Mouse (Mus musculus): ENCODE results near the gene Zan. TPM values are rescaled to one million over a fixed set of nuclear protein-coding genes. Genes with fewer than 3 reads are reported as not detected.

The Zan gene
- polyA plus RNA-seq, 1 experiment: 0.01 TPM

DNA sequence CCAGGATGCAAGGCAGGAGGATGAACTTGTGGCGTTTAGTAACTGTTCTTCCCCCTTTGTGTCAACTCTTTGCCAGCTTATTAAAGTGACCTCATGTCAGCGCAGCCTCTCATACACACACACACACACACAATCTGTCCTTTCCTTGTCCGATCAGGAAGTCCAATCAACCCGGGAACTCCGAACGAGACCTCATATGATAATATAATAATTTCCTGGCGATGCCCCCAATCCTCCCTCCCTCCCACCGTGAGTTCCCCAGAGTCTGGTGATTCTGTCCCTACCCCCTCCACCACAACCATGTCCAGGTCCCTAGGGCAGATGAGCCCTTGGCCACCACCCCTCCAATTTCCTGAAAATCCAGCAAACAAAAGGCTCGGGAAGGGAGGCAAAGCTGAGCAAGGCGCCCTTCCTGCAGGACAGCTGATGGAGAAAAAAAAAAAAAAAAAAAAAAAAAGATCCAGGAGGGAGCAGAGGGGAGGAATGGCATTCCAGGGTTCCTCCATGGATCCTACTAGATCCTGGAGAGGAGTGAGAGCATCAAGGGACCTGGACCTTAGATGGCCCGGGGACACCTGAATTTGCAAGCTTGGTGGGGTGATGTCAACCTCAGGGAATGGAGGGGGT lies 138.1 kb downstream of the Zan start:
- Histone ChIP-seq H3K79me2 (ENCODE audit: control insufficient read depth, insufficient read depth) (no peaks in the 10 kb centered on the region), H3ac (ENCODE audit: control insufficient read depth, insufficient read length, low read depth) (peak overlapping the region; percentile 68), H3K36me3 (ENCODE audit: control insufficient read depth, insufficient read depth) (no peaks in the 10 kb centered on the region), H3K79me3 (ENCODE audit: low read depth) (no peaks in the 10 kb centered on the region), H3K4me3 (ENCODE audit: insufficient read depth, poor library complexity, severe bottlenecking) (no peak overlapping the region), H3K27me3 (ENCODE audit: control insufficient read depth, insufficient read depth, insufficient read length) (no peaks in the 10 kb centered on the region)
- TF ChIP-seq USF1 (IDR thresholded peaks at IDR 0.05; ENCODE audit: low read depth) (no peak), FOSL1 (IDR thresholded peaks at IDR 0.05; ENCODE audit: insufficient read depth, low read length, poor library complexity, severe bottlenecking) (no peak), MYOD1 (IDR thresholded peaks at IDR 0.05; ENCODE audit: control insufficient read depth, insufficient read length, low read depth) (no peak)

DNA sequence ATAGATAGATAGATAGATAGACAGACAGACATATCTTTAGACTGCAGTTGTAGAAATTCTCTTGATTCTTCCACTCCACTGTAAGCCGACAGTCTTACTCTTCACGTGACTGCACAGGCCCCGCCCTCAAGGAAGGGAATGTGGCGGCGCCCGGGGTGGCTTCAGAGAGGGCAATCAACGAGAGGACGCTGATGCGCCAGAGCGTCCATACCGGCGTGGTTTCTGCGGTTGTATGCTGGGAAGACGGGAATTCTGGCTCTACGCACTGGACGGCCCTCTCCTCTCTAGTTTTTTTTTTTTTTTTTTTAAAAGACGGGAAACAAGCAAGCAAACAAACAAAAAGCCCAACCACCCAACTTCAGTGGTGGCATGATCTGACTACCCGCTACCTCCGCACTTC lies 138.6 kb downstream of the Zan start:
- H3ac ChIP-seq (ENCODE audit: control insufficient read depth, insufficient read length, low read depth): peak overlapping the region; percentile 68
- no peaks in the 10 kb centered on the region for H3K79me2 ChIP-seq (ENCODE audit: control insufficient read depth, insufficient read depth)
- TF ChIP-seq MAX (IDR thresholded peaks at IDR 0.05) (no peak), USF1 (IDR thresholded peaks at IDR 0.05; ENCODE audit: low read depth) (peak; percentile 99), MYOD1 (IDR thresholded peaks at IDR 0.05; ENCODE audit: control insufficient read depth, insufficient read length, low read depth) (no peak), CEBPB (IDR thresholded peaks at IDR 0.05; ENCODE audit: low read depth) (no peak)
- no peaks in the 10 kb centered on the region for H3K27me3 ChIP-seq (ENCODE audit: control insufficient read depth, insufficient read depth, insufficient read length)
- H3K79me3 ChIP-seq (ENCODE audit: low read depth): no peaks in the 10 kb centered on the region
- no peaks in the 10 kb centered on the region for H3K36me3 ChIP-seq (ENCODE audit: control insufficient read depth, insufficient read depth)
- no peak overlapping the region for H3K4me3 ChIP-seq (ENCODE audit: insufficient read depth, poor library complexity, severe bottlenecking)

DNA sequence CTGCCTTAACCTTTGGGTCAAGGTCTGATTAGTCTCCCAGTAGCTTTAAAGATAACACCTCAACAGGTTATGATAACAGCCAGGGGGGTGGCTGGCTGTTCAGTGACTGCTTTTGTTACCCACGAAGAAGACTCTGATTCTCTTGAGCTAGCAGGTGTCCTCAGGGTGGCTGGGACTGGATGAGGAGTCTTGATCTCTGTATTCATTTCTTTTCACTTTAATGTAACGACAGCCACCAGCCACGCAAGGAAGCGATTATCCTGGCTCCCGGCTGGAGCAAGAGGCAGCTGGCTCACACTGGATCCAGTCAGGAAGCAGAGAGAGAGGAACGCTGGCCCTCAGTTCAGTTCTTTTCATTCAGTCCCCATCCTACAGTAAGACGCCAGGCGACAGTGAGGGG lies 139.7 kb downstream of the Zan start:
- Histone ChIP-seq H3K4me3 (ENCODE audit: insufficient read depth, poor library complexity, severe bottlenecking) (no peak overlapping the region), H3K27me3 (ENCODE audit: control insufficient read depth, insufficient read depth, insufficient read length) (no peaks in the 10 kb centered on the region), H3K79me3 (ENCODE audit: low read depth) (no peaks in the 10 kb centered on the region), H3ac (ENCODE audit: control insufficient read depth, insufficient read length, low read depth) (no peak overlapping the region), H3K36me3 (ENCODE audit: control insufficient read depth, insufficient read depth) (no peaks in the 10 kb centered on the region), H3K79me2 (ENCODE audit: control insufficient read depth, insufficient read depth) (no peaks in the 10 kb centered on the region)
- no peak for TF ChIP-seq USF1 (IDR thresholded peaks at IDR 0.05; ENCODE audit: low read depth)
- no peak for TF ChIP-seq CTCF (IDR thresholded peaks at IDR 0.05; ENCODE audit: control insufficient read depth, insufficient read depth, insufficient read length)
- TF ChIP-seq CEBPB (IDR thresholded peaks at IDR 0.05; ENCODE audit: low read depth): no peak
- TF ChIP-seq FOSL1 (IDR thresholded peaks at IDR 0.05; ENCODE audit: insufficient read depth, low read length, poor library complexity, severe bottlenecking): no peak
- no peak for TF ChIP-seq MAX (IDR thresholded peaks at IDR 0.05)
- TF ChIP-seq MYOG (IDR thresholded peaks at IDR 0.05; ENCODE audit: control insufficient read depth, extremely low read depth, insufficient read length): no peak
- TF ChIP-seq MYOD1 (IDR thresholded peaks at IDR 0.05; ENCODE audit: control insufficient read depth, insufficient read length, low read depth): no peak

DNA sequence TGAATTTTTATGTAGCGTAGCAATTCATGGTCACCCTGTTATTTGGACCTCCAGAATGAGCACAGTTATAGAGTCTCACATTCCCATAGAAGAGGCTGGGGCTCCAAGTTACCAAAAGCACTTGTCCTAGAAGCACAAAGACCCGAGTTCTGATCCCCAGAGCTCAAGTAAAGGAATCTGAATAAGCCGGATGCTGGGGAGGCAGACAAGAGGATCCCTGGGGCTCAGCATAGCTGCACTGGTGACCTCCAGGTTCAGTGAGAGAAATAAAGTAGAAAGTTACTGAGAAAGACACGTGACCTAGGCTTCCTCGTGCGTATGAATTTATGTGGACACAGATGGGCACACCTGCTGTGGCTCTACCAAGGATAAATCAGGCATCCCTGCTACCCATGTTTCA lies 141.8 kb downstream of the Zan start:
- H3K79me2 ChIP-seq (ENCODE audit: control insufficient read depth, insufficient read depth): no peaks in the 10 kb centered on the region
- H3ac ChIP-seq (ENCODE audit: control insufficient read depth, insufficient read length, low read depth): no peak overlapping the region
- no peaks in the 10 kb centered on the region for H3K79me3 ChIP-seq (ENCODE audit: low read depth)
- no peak overlapping the region for H3K4me3 ChIP-seq (ENCODE audit: insufficient read depth, poor library complexity, severe bottlenecking)
- no peaks in the 10 kb centered on the region for H3K27me3 ChIP-seq (ENCODE audit: control insufficient read depth, insufficient read depth, insufficient read length)
- no peak for TF ChIP-seq USF1 (IDR thresholded peaks at IDR 0.05; ENCODE audit: low read depth)
- TF ChIP-seq MYOD1 (IDR thresholded peaks at IDR 0.05; ENCODE audit: control insufficient read depth, insufficient read length, low read depth): no peak
- TF ChIP-seq FOSL1 (IDR thresholded peaks at IDR 0.05; ENCODE audit: insufficient read depth, low read length, poor library complexity, severe bottlenecking): no peak
- TF ChIP-seq MYOG (IDR thresholded peaks at IDR 0.05; ENCODE audit: control insufficient read depth, extremely low read depth, insufficient read length): no peak
- TF ChIP-seq MAX (IDR thresholded peaks at IDR 0.05): no peak
- no peak for TF ChIP-seq CEBPB (IDR thresholded peaks at IDR 0.05; ENCODE audit: low read depth)
- TF ChIP-seq CTCF (IDR thresholded peaks at IDR 0.05; ENCODE audit: control insufficient read depth, insufficient read depth, insufficient read length): no peak
- no peaks in the 10 kb centered on the region for H3K36me3 ChIP-seq (ENCODE audit: control insufficient read depth, insufficient read depth)

DNA sequence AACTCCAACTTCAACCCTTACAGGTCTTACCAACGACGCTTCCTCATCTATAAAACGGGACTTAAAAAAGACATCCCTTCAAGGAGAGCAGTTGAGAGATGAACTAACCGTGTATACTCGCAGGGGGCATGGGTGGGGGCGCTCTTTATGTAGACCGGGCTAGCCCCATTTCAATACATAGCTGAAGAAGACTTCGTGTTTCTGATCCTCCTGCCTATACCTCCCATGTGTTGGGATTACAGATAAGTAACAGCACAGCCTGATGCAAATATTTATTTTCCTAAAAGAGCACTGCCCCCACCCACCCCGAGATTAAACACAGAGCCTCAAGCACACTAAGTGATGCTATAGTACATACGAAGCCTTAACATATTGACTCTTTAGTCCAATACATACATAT lies 142.5 kb downstream of the Zan start:
- no peaks in the 10 kb centered on the region for H3K79me2 ChIP-seq (ENCODE audit: control insufficient read depth, insufficient read depth)
- H3K79me3 ChIP-seq (ENCODE audit: low read depth): no peaks in the 10 kb centered on the region
- no peak overlapping the region for H3ac ChIP-seq (ENCODE audit: control insufficient read depth, insufficient read length, low read depth)
- H3K4me3 ChIP-seq (ENCODE audit: insufficient read depth, poor library complexity, severe bottlenecking): no peak overlapping the region
- no peaks in the 10 kb centered on the region for H3K36me3 ChIP-seq (ENCODE audit: control insufficient read depth, insufficient read depth)
- TF ChIP-seq FOSL1 (IDR thresholded peaks at IDR 0.05; ENCODE audit: insufficient read depth, low read length, poor library complexity, severe bottlenecking) (no peak), USF1 (IDR thresholded peaks at IDR 0.05; ENCODE audit: low read depth) (no peak), MAX (IDR thresholded peaks at IDR 0.05) (no peak), CTCF (IDR thresholded peaks at IDR 0.05; ENCODE audit: control insufficient read depth, insufficient read depth, insufficient read length) (no peak), MYOD1 (IDR thresholded peaks at IDR 0.05; ENCODE audit: control insufficient read depth, insufficient read length, low read depth) (no peak), CEBPB (IDR thresholded peaks at IDR 0.05; ENCODE audit: low read depth) (no peak), MYOG (IDR thresholded peaks at IDR 0.05; ENCODE audit: control insufficient read depth, extremely low read depth, insufficient read length) (no peak)
- H3K27me3 ChIP-seq (ENCODE audit: control insufficient read depth, insufficient read depth, insufficient read length): no peaks in the 10 kb centered on the region

DNA sequence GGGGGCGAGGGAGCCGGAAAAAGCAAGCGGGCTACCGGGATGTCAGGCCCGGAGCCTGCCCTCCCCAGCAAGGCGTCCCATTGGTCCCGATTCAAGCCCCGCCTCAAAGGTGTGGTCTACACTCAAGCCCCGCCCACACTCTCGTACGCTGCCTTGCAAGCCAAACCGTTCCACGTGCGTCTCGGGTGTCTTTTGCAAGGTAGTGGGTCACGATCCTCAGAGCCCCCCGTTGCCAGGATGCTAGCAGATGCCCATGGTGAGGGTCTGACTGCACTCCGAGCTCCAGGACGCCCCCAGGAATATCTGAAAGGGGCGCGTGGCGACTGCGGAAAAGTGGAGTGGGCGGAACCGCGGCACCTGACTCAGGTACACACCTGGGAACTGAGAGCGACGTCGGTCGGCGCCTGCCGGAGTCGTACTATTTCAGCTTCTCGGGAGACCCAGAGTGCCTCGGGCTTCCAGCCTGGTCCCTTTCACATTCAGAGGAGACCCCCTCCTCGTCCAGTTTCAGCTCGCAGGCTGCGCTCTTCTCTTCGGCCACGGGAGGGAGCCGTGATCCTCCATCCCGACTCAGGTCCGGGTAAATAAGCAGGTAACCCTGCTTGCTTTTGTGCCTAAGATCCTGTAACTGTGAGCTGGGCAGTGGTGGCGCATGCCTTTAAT lies 143.2 kb downstream of the Zan start, which contains the start of gene Slc12a9:
TSS of gene Slc12a9 (minus strand) at position 86 of the 663 bp plus-strand sequence.
- peak; percentile 75 for TF ChIP-seq CTCF (IDR thresholded peaks at IDR 0.05; ENCODE audit: control insufficient read depth, insufficient read depth, insufficient read length)
- no peak for TF ChIP-seq FOSL1 (IDR thresholded peaks at IDR 0.05; ENCODE audit: insufficient read depth, low read length, poor library complexity, severe bottlenecking)
- Histone ChIP-seq H3K79me2 (ENCODE audit: control insufficient read depth, insufficient read depth) (no peaks in the 10 kb centered on the region), H3K27me3 (ENCODE audit: control insufficient read depth, insufficient read depth, insufficient read length) (no peaks in the 10 kb centered on the region), H3ac (ENCODE audit: control insufficient read depth, insufficient read length, low read depth) (peak within 1 kb of the TSS; percentile 48), H3K4me3 (ENCODE audit: insufficient read depth, poor library complexity, severe bottlenecking) (peak within 1 kb of the TSS; percentile 56), H3K36me3 (ENCODE audit: control insufficient read depth, insufficient read depth) (no peaks in the 10 kb centered on the region), H3K79me3 (ENCODE audit: low read depth) (no peaks in the 10 kb centered on the region)
